Mouse (Mus musculus) CH12.LX (cell line): ENCODE measurements around the gene Scrn1. TPM values are rescaled to one million over a fixed set of nuclear protein-coding genes. Genes with fewer than 3 reads are reported as not detected.
A peak's percentile ranks its signal among the peaks of the same experiment; 100 is the strongest.

Experiments
- DNase-seq: peaks from one replicate; pipeline ENCODE4 v3.0.0-alpha.2; 2013; ENCODE audit errors: extremely low read depth
- H3K27ac ChIP-seq: 2 replicates; pipeline ENCODE4 v1.5.1; 2012; ENCODE audit warnings: low read depth, mild to moderate bottlenecking, control low read depth, moderate library complexity; ENCODE audit not compliant: insufficient read depth
- H3K27me3 ChIP-seq: replicated peaks from 2 replicates; pipeline ENCODE3; 2012; ENCODE audit warnings: inconsistent platforms
- H3K36me3 ChIP-seq, 2 experiments: replicated peaks in 1 of 2; 2 replicates each; pipeline versions ENCODE3 to v1.6.1; 2012; ENCODE audit warnings: inconsistent platforms in 1 of 2, low read length in 1 of 2, mild to moderate bottlenecking in 1 of 2, mixed read lengths in 1 of 2, moderate library complexity in 1 of 2; ENCODE audit not compliant: control insufficient read depth in 1 of 2, insufficient read depth in 1 of 2
- H3K4me1 ChIP-seq, 2 experiments: 2 replicates each; pipeline ENCODE4 v1.6.1; 2012; ENCODE audit warnings: inconsistent platforms in 1 of 2, moderate library complexity in 1 of 2; ENCODE audit not compliant: insufficient read depth in 2 of 2, control insufficient read depth in 1 of 2
- H3K4me2 ChIP-seq: 2 replicates; pipeline ENCODE4 v1.6.1; 2012; ENCODE audit warnings: low read depth, mild to moderate bottlenecking, control low read depth; ENCODE audit not compliant: poor library complexity, insufficient read depth, severe bottlenecking
- H3K4me3 ChIP-seq, 3 experiments: fragments of 150-350 bp in 1 of 3; sonication (generic) in 1 of 3; replicated peaks in 1 of 3; 2 replicates each; pipeline versions ENCODE3 to v1.5.1; 2011 to 2012; ENCODE audit warnings: low read depth in 2 of 3, low read length in 2 of 3, mild to moderate bottlenecking in 2 of 3, moderate library complexity in 2 of 3, control low read depth in 1 of 3, improper control_type of control experiment in 1 of 3, inconsistent platforms in 1 of 3, mixed read lengths in 1 of 3; ENCODE audit not compliant: poor library complexity in 1 of 3
- H3K79me2 ChIP-seq: replicated peaks from 2 replicates; pipeline ENCODE4 v1.6.1; 2012; ENCODE audit warnings: mild to moderate bottlenecking, moderate library complexity; ENCODE audit not compliant: control insufficient read depth, poor library complexity, insufficient read depth, severe bottlenecking; ENCODE audit errors: extremely low read depth
- H3K9ac ChIP-seq: 2 replicates; pipeline ENCODE4 v1.6.1; 2012; ENCODE audit warnings: low read depth, mild to moderate bottlenecking, control low read depth, moderate library complexity; ENCODE audit not compliant: insufficient read depth
- H3K9me3 ChIP-seq: replicated peaks from 2 replicates; pipeline ENCODE3; 2012; ENCODE audit warnings: low read length, inconsistent platforms, mixed read lengths
- BHLHE40 ChIP-seq: IDR thresholded peaks from 2 replicates; pipeline ENCODE4 v1.6.1; 2011; ENCODE audit warnings: mild to moderate bottlenecking, low read depth, low read length, improper control_type of control experiment
- CHD1 ChIP-seq: IDR thresholded peaks from 2 replicates; pipeline ENCODE4 v1.6.1; 2012; ENCODE audit warnings: low read depth, low read length, improper control_type of control experiment, inconsistent platforms
- CHD2 ChIP-seq: IDR thresholded peaks from 2 replicates; pipeline ENCODE4 v1.6.1; 2011; ENCODE audit warnings: low read length, improper control_type of control experiment
- E2F4 ChIP-seq: IDR thresholded peaks from 2 replicates; pipeline ENCODE4 v1.6.1; 2011; ENCODE audit warnings: low read depth, low read length, improper control_type of control experiment; ENCODE audit not compliant: insufficient replicate concordance
- EP300 ChIP-seq: IDR thresholded peaks from 2 replicates; pipeline ENCODE4 v1.6.1; 2011; ENCODE audit warnings: low read length, improper control_type of control experiment
- ETS1 ChIP-seq: conservative IDR thresholded peaks from 2 replicates; pipeline ENCODE4 v1.6.1; 2012; ENCODE audit warnings: low read depth, mild to moderate bottlenecking, inconsistent platforms, low read length, improper control_type of control experiment, moderate library complexity
- GABPA ChIP-seq: IDR thresholded peaks from 2 replicates; pipeline ENCODE4 v1.6.1; 2012; ENCODE audit warnings: low read depth, low read length, improper control_type of control experiment, inconsistent platforms; ENCODE audit not compliant: insufficient replicate concordance
- HCFC1 ChIP-seq: IDR thresholded peaks from 2 replicates; pipeline ENCODE4 v1.6.1; 2012; ENCODE audit warnings: low read depth, mild to moderate bottlenecking, inconsistent platforms, low read length, improper control_type of control experiment
- IRF4 ChIP-seq: IDR thresholded peaks from 2 replicates; pipeline ENCODE4 v1.6.1; 2014; ENCODE audit warnings: low read depth, mild to moderate bottlenecking, inconsistent platforms, low read length, improper control_type of control experiment
- JUN ChIP-seq: IDR thresholded peaks from 2 replicates; pipeline ENCODE4 v1.6.1; 2011; ENCODE audit warnings: low read depth, mild to moderate bottlenecking, low read length, improper control_type of control experiment, moderate library complexity; ENCODE audit not compliant: insufficient read depth
- JUND ChIP-seq: conservative IDR thresholded peaks from 2 replicates; pipeline ENCODE4 v1.6.1; 2011; ENCODE audit warnings: low read depth, low read length, improper control_type of control experiment
- KAT2A ChIP-seq: IDR thresholded peaks from 2 replicates; pipeline ENCODE4 v1.6.1; 2012; ENCODE audit warnings: low read length, improper control_type of control experiment, inconsistent platforms; ENCODE audit not compliant: insufficient replicate concordance
- MAFK ChIP-seq: IDR thresholded peaks from 2 replicates; pipeline ENCODE4 v1.6.1; 2011; ENCODE audit warnings: low read length, improper control_type of control experiment; ENCODE audit not compliant: insufficient replicate concordance
- MAX ChIP-seq: IDR thresholded peaks from 2 replicates; pipeline ENCODE4 v1.6.1; 2011; ENCODE audit warnings: low read length, improper control_type of control experiment
- MAZ ChIP-seq: IDR thresholded peaks from 2 replicates; pipeline ENCODE4 v1.6.1; 2012; ENCODE audit warnings: low read depth, mild to moderate bottlenecking, inconsistent platforms, low read length, improper control_type of control experiment, moderate library complexity
- MEF2A ChIP-seq: IDR thresholded peaks from 2 replicates; pipeline ENCODE4 v1.6.1; 2014; ENCODE audit warnings: low read depth, mild to moderate bottlenecking, inconsistent platforms, low read length, improper control_type of control experiment, borderline replicate concordance
- MXI1 ChIP-seq: IDR thresholded peaks from 2 replicates; pipeline ENCODE4 v1.6.1; 2011; ENCODE audit warnings: mild to moderate bottlenecking, low read depth, low read length, improper control_type of control experiment
- MYC ChIP-seq: IDR thresholded peaks from 2 replicates; pipeline ENCODE4 v1.6.1; 2011; ENCODE audit warnings: low read depth, mild to moderate bottlenecking, improper control_type of control experiment, low read length
- NELFE ChIP-seq: IDR thresholded peaks from 2 replicates; pipeline ENCODE4 v1.6.1; 2011; ENCODE audit warnings: low read depth, low read length, improper control_type of control experiment
- NRF1 ChIP-seq: IDR thresholded peaks from 2 replicates; pipeline ENCODE4 v1.6.1; 2014; ENCODE audit warnings: low read depth, mild to moderate bottlenecking, inconsistent platforms, low read length, improper control_type of control experiment, moderate library complexity
- POLR2A ChIP-seq: IDR thresholded peaks from 2 replicates; pipeline ENCODE4 v1.6.1; 2011; ENCODE audit warnings: low read depth, mild to moderate bottlenecking, improper control_type of control experiment, low read length
- POLR2AphosphoS2 ChIP-seq: IDR thresholded peaks from 2 replicates; pipeline ENCODE4 v1.6.1; 2011; ENCODE audit warnings: low read depth, low read length, improper control_type of control experiment
- RCOR1 ChIP-seq: conservative IDR thresholded peaks from 2 replicates; pipeline ENCODE4 v1.6.1; 2012; ENCODE audit warnings: low read depth, mild to moderate bottlenecking, inconsistent platforms, low read length, improper control_type of control experiment
- SIN3A ChIP-seq: IDR thresholded peaks from 2 replicates; pipeline ENCODE4 v1.6.1; 2012; ENCODE audit warnings: low read length, improper control_type of control experiment, inconsistent platforms
- TBP ChIP-seq: conservative IDR thresholded peaks from 2 replicates; pipeline ENCODE4 v1.6.1; 2011; ENCODE audit warnings: low read depth, low read length, improper control_type of control experiment
- TCF12 ChIP-seq: IDR thresholded peaks from 2 replicates; pipeline ENCODE4 v1.6.1; 2014; ENCODE audit warnings: low read depth, mild to moderate bottlenecking, inconsistent platforms, low read length, improper control_type of control experiment
- UBTF ChIP-seq: IDR thresholded peaks from 2 replicates; pipeline ENCODE4 v1.6.1; 2012; ENCODE audit warnings: low read depth, mild to moderate bottlenecking, inconsistent platforms, low read length, improper control_type of control experiment, moderate library complexity
- USF2 ChIP-seq: conservative IDR thresholded peaks from 2 replicates; pipeline ENCODE4 v1.6.1; 2011; ENCODE audit warnings: low read depth, low read length, improper control_type of control experiment
- ZC3H11A ChIP-seq: IDR thresholded peaks from 2 replicates; pipeline ENCODE4 v1.6.1; 2012; ENCODE audit warnings: low read depth, mild to moderate bottlenecking, inconsistent platforms, low read length, improper control_type of control experiment
- ZKSCAN1 ChIP-seq: IDR thresholded peaks from 2 replicates; pipeline ENCODE4 v1.6.1; 2012; ENCODE audit warnings: low read depth, inconsistent platforms, low read length, improper control_type of control experiment, borderline replicate concordance
- ZMIZ1 ChIP-seq: IDR thresholded peaks from 2 replicates; pipeline ENCODE4 v1.6.1; 2012; ENCODE audit warnings: low read depth, mild to moderate bottlenecking, inconsistent platforms, low read length, improper control_type of control experiment
- ZNF384 ChIP-seq: IDR thresholded peaks from 2 replicates; pipeline ENCODE4 v1.6.1; 2012; ENCODE audit warnings: low read depth, low read length, improper control_type of control experiment, inconsistent platforms
- dilution Hi-C: fragments of 300-500 bp; cut with MboI; formaldehyde crosslinking; loops from 2 replicates; pipeline ENCODE4 v1.14.3; 2020; ENCODE audit warnings: low sequenced_read_pairs; ENCODE audit not compliant: extremely low pct_unique_long_range_greater_than_20kb, extremely low pct_ligation_motif_present
- in situ Hi-C: fragments of 300-500 bp; cut with MboI; formaldehyde crosslinking; loops from 3 replicates; pipeline ENCODE4 v1.14.3; 2019; ENCODE audit warnings: low sequenced_read_pairs, low pct_ligation_motif_present, low pct_unique_long_range_greater_than_20kb, mixed read lengths
- polyA plus RNA-seq: library from polyadenylated mRNA; unstranded; fragments of >175 nt; gene quantifications from 2 replicates; pipeline ENCODE4 v1.2.1, GENCODE M21; 2012; ENCODE audit warnings: low read depth; ENCODE audit not compliant: insufficient read length
- total RNA-seq, 2 experiments: library from RNA; depleted of rRNA; stranded (reverse); fragments of 300-350 nt in 1 of 2; fragments of >200 nt in 1 of 2; gene quantifications; 2 replicates each; pipeline ENCODE4 v1.2.3; 2012 to 2014

Scrn1 gene
- total and polyA plus RNA-seq, 3 experiments: 0.04 TPM; not detected in 2

DNA sequence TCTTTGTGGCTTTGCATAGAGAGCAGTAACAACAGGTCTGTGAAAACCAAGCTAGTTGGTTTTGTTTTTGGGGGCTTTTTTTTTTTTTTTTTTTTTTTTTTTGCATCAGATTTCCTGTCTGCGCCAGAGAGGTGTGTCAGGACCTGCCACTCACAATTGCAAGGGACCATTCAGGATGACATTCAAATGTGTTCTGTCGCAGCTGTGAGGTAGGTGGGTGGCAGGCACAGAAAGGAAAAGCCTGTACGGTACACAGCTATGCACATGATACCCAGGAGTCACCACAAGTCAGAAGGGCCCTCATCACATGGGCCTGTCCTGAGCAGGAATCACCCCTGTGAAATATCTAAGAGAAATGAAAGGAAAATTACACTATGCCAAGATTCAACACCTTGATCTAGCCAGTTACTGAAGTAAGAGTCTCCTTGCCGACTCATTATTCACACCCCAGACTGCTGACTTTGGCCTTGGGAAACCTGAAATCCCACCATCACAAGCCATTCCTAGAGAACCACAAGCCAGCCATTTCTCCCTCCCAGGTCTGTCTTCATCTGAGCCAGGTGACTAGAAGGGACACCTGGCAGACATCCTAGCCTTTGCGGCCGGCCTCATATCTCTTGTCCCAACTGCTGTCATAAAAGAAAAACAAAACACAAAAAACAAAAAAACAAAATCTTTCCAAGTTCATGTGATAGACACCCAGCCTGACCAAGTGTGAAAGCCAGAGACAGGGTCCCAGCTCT is 105.9 kb downstream of the Scrn1 start:
- Histone ChIP-seq H3K4me2 (peak overlapping the region; percentile 58), H3K27ac (peak overlapping the region; percentile 33; the same call in 1 of the 2 replicates), H3K4me1 (peaks cover 12 to 45% of the 10 kb centered on the region in 2 experiments), H3K79me2 (no peaks in the 10 kb centered on the region), H3K9ac (peak overlapping the region; percentile 41), H3K36me3 (no peaks in the 10 kb centered on the region), H3K27me3 (no peaks in the 10 kb centered on the region), H3K4me3 (no peak overlapping the region), H3K9me3 (peaks cover 3% of the 10 kb centered on the region)
- peak; percentile 96 for TF ChIP-seq ZNF384
- peak; percentile 55; the same call in 1 of the 2 replicates for TF ChIP-seq BHLHE40
- no peak for TF ChIP-seq MAX
- no peak for TF ChIP-seq MXI1
- TF ChIP-seq ZMIZ1: peak; percentile 94
- TF ChIP-seq HCFC1: no peak
- no peak for TF ChIP-seq MAZ
- no peak for TF ChIP-seq UBTF
- TF ChIP-seq ZKSCAN1: no peak
- no peak for TF ChIP-seq MEF2A
- TF ChIP-seq POLR2A: peak; percentile 51; the same call in 1 of the 2 replicates
- no peak for TF ChIP-seq CHD2
- no peak; the same call in 1 of the 2 replicates for TF ChIP-seq MYC
- TF ChIP-seq NRF1: no peak
- no peak for TF ChIP-seq JUN
- TF ChIP-seq E2F4: no peak
- no peak for TF ChIP-seq CHD1
- no peak for TF ChIP-seq POLR2AphosphoS2
- TF ChIP-seq TBP: peak; percentile 90
- TF ChIP-seq NELFE: peak; percentile 61; the same call in 1 of the 2 replicates
- TF ChIP-seq GABPA: no peak
- TF ChIP-seq EP300: no peak
- peak; percentile 36; the same call in 1 of the 2 replicates for TF ChIP-seq TCF12
- TF ChIP-seq ETS1: peak; percentile 66
- TF ChIP-seq MAFK: 0 out of 2 replicates have a peak, but pooled peaks have one; percentile 15
- no peak for TF ChIP-seq JUND
- no peak for TF ChIP-seq KAT2A
- no peak for TF ChIP-seq ZC3H11A
- 0 out of 2 replicates have a peak, but pooled peaks have one; percentile 31 for TF ChIP-seq IRF4
- 0 out of 2 replicates have a peak, but pooled peaks have one; percentile 41 for TF ChIP-seq SIN3A
- no peak for TF ChIP-seq USF2
- no peak for TF ChIP-seq RCOR1
- DNase-seq: peak; percentile 74
- in situ Hi-C loops: no loop called here
- dilution Hi-C loops: no loop called here
